Mouse (Mus musculus): ENCODE results near the gene Gtf2a2.

The Gtf2a2 gene

DNA sequence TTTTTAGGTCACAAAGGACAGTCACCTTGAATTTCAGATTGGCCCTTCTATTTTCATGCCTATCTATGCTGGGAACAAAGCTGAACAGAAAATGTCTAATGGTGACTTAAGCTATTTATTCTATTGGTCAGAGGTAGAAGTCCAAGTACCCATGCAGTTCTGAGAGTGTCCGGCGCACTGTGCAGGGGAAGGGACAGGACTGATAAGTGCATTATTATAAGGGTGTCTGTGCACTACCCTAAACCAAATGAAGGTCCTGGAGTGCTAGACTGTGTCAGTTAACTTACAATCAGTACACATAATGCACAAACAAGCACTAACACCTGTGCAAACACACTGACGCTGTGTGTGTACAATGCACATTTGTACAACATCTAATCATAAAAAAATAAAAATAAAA, 55.1 kb downstream of the Gtf2a2 start:
- no peak for DNase-seq (ENCODE audit: low spot score)

DNA sequence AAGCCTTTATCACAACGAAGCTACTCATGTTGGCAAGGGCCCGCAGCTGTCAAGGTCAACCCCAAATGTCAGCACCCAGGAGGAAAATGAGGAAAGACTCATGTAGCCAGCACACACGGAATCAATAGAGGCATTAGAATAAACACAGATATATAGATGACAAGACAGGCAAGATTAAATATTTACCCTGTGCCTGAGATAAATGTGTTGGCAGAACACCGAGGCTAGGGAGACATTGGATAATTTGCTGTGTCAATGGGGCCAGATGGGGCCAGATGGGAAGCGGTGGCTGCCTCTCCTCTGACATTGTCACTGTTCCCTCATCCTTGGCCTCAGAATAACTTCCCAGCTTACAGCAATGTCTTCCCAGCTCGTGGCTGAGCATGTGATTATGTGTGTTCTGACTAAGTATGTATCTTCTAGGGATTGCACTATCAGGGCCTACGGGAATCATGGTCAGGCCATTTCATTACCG, 57.6 kb downstream of the Gtf2a2 start:
- DNase-seq (ENCODE audit: low spot score) = no peak

DNA sequence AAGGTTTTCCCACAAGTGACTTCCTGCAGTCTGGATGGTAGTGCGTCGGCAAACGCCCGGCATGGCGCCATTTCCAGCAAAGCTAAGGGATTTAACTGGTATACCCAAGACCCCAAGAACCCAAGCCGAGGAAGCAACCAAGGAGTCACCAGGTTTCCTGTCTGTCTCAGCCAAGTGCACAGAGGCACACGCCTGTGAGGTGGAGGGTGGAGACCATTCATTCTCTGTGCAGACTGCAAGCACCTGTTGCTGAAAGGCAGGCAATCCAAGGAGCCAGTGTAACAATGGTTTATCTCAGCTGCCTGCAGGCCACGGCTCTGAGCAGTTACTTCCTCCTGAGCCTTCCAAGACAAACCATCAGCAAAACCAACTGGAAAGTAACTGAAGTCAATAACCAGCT, 60.0 kb downstream of the Gtf2a2 start:
- DNase-seq (ENCODE audit: low spot score) = no peak

Data from spleen, adult 12 weeks (tissue).